Mouse (Mus musculus): ENCODE measurements around the gene Mcemp1.

Mcemp1 gene

GRCm38 (mm10) chr8:3656725-3657381, 8.7 kb upstream of the Mcemp1 start:
- Histone ChIP-seq H3K27me3 (ENCODE audit: insufficient read depth, low read length) (no peaks in the 10 kb centered on the region), H3K4me3 (replicated peaks; ENCODE audit: low read length) (no peak overlapping the region), H3K9me3 (ENCODE audit: low read length) (no peaks in the 10 kb centered on the region), H3K36me3 (ENCODE audit: insufficient read depth, low read length) (no peaks in the 10 kb centered on the region), H3K4me1 (replicated peaks; ENCODE audit: low read depth, low read length) (peaks cover 34% of the 10 kb centered on the region)
- TF ChIP-seq CTCF (conservative IDR thresholded peaks at IDR 0.05; ENCODE audit: low read length) (no peak), NANOG (IDR thresholded peaks at IDR 0.05; ENCODE audit: borderline replicate concordance, low read length) (no peak), POU5F1 (IDR thresholded peaks at IDR 0.05; ENCODE audit: borderline replicate concordance, low read length) (no peak)

- Histone ChIP-seq H3K36me3 (ENCODE audit: insufficient read depth, low read length) (no peaks in the 10 kb centered on the region), H3K4me1 (replicated peaks; ENCODE audit: low read depth, low read length) (peaks cover 31% of the 10 kb centered on the region), H3K9me3 (ENCODE audit: low read length) (no peaks in the 10 kb centered on the region), H3K4me3 (replicated peaks; ENCODE audit: low read length) (no peak overlapping the region), H3K27me3 (ENCODE audit: insufficient read depth, low read length) (0 out of 2 replicates have a peak, but pooled peaks cover 2% of the 10 kb centered on the region)
- TF ChIP-seq NANOG (IDR thresholded peaks at IDR 0.05; ENCODE audit: borderline replicate concordance, low read length), result no peak
- TF ChIP-seq POU5F1 (IDR thresholded peaks at IDR 0.05; ENCODE audit: borderline replicate concordance, low read length), result no peak
- TF ChIP-seq CTCF (conservative IDR thresholded peaks at IDR 0.05; ENCODE audit: low read length), result no peak
Measured at GRCm38 (mm10) chr8:3660889-3661288, 4.7 kb upstream of the Mcemp1 start.

DNA sequence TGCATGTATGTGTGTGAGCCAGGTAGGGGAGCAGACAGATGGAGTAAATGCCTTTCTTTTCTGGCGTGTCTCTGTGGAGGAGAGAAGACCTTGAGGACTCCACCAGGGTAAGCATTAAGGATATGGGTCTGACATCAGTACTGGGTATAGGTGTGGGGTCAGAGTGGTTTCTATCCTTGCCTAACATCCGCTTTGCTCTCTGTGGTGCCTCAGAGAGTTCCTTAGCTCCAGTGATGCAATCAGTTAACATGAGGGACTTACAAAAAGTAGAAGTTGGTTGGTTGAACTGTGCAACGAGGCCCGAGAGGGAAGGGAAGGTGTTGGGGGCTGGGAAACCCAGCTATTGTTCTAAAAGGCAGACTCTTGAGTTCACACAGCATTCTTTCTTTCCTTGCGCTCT, 1.1 kb upstream of the Mcemp1 start:
- TF ChIP-seq CTCF (conservative IDR thresholded peaks at IDR 0.05; ENCODE audit: low read length), result no peak
- no peak for TF ChIP-seq NANOG (IDR thresholded peaks at IDR 0.05; ENCODE audit: borderline replicate concordance, low read length)
- TF ChIP-seq POU5F1 (IDR thresholded peaks at IDR 0.05; ENCODE audit: borderline replicate concordance, low read length), result no peak
- Histone ChIP-seq H3K4me1 (replicated peaks; ENCODE audit: low read depth, low read length) (peaks cover 26% of the 10 kb centered on the region), H3K4me3 (replicated peaks; ENCODE audit: low read length) (no peak overlapping the region), H3K36me3 (ENCODE audit: insufficient read depth, low read length) (no peaks in the 10 kb centered on the region), H3K9me3 (ENCODE audit: low read length) (no peaks in the 10 kb centered on the region), H3K27me3 (ENCODE audit: insufficient read depth, low read length) (0 out of 2 replicates have a peak, but pooled peaks cover 2% of the 10 kb centered on the region)

DNA sequence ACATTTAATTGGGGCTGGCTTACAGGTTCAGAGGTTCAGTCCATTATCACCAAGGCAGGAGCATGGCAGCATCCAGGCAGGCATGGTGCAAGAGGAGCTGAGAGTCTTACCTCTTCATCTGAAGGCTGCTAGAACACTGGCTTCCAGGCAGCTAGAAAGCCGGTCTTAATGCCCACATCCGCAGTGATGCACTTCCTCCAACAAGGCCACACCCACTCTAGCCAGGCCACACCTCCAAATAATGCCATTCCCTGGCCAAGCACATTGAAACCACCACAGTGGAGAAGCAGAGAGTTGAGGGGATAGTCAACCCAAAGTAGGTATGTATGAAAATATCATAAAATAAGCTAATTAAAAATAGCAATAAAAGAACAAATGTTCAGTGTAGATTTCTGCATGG, 4.8 kb downstream of the Mcemp1 start:
- no peak overlapping the region; the same call in 1 of the 2 replicates for H3K4me3 ChIP-seq (replicated peaks; ENCODE audit: low read length)
- peaks cover 49% of the 10 kb centered on the region for H3K4me1 ChIP-seq (replicated peaks; ENCODE audit: low read depth, low read length)
- no peaks in the 10 kb centered on the region for H3K27me3 ChIP-seq (ENCODE audit: insufficient read depth, low read length)
- no peaks in the 10 kb centered on the region for H3K36me3 ChIP-seq (ENCODE audit: insufficient read depth, low read length)
- no peak for TF ChIP-seq NANOG (IDR thresholded peaks at IDR 0.05; ENCODE audit: borderline replicate concordance, low read length)
- TF ChIP-seq POU5F1 (IDR thresholded peaks at IDR 0.05; ENCODE audit: borderline replicate concordance, low read length), result no peak
- no peak for TF ChIP-seq CTCF (conservative IDR thresholded peaks at IDR 0.05; ENCODE audit: low read length)
- no peaks in the 10 kb centered on the region for H3K9me3 ChIP-seq (ENCODE audit: low read length)

GRCm38 (mm10) chr8:3671980-3672491, 6.5 kb downstream of the Mcemp1 start, which contains the start of gene Fcor:
Fcor (minus strand) TSS chr8:3672362.
- H3K4me1 ChIP-seq (replicated peaks; ENCODE audit: low read depth, low read length), result peaks cover 42% of the 10 kb centered on the region
- peak within 1 kb of the TSS; percentile 84 for H3K4me3 ChIP-seq (replicated peaks; ENCODE audit: low read length)
- no peaks in the 10 kb centered on the region for H3K9me3 ChIP-seq (ENCODE audit: low read length)
- H3K36me3 ChIP-seq (ENCODE audit: insufficient read depth, low read length), result no peaks in the 10 kb centered on the region
- TF ChIP-seq NANOG (IDR thresholded peaks at IDR 0.05; ENCODE audit: borderline replicate concordance, low read length) (no peak), CTCF (conservative IDR thresholded peaks at IDR 0.05; ENCODE audit: low read length) (peak; percentile 70)
- no peaks in the 10 kb centered on the region for H3K27me3 ChIP-seq (ENCODE audit: insufficient read depth, low read length)

- Histone ChIP-seq H3K36me3 (ENCODE audit: insufficient read depth, low read length) (peaks cover 9% of the 10 kb centered on the region), H3K4me1 (replicated peaks; ENCODE audit: low read depth, low read length) (peaks cover 64% of the 10 kb centered on the region), H3K4me3 (replicated peaks; ENCODE audit: low read length) (no peak overlapping the region), H3K27me3 (ENCODE audit: insufficient read depth, low read length) (peaks cover 4% of the 10 kb centered on the region; the same call in 1 of the 2 replicates), H3K9me3 (ENCODE audit: low read length) (no peaks in the 10 kb centered on the region)
- TF ChIP-seq NANOG (IDR thresholded peaks at IDR 0.05; ENCODE audit: borderline replicate concordance, low read length) (no peak), CTCF (conservative IDR thresholded peaks at IDR 0.05; ENCODE audit: low read length) (no peak), POU5F1 (IDR thresholded peaks at IDR 0.05; ENCODE audit: borderline replicate concordance, low read length) (no peak)
Measured at GRCm38 (mm10) chr8:3674671-3675070, 9.1 kb downstream of the Mcemp1 start.

- Histone ChIP-seq H3K27me3 (ENCODE audit: insufficient read depth, low read length) (peaks cover 4% of the 10 kb centered on the region; the same call in 1 of the 2 replicates), H3K4me1 (replicated peaks; ENCODE audit: low read depth, low read length) (peaks cover 53% of the 10 kb centered on the region), H3K36me3 (ENCODE audit: insufficient read depth, low read length) (peaks cover 25% of the 10 kb centered on the region), H3K4me3 (replicated peaks; ENCODE audit: low read length) (peak within 1 kb of the TSS; percentile 91), H3K9me3 (ENCODE audit: low read length) (no peaks in the 10 kb centered on the region)
- TF ChIP-seq POU5F1 (IDR thresholded peaks at IDR 0.05; ENCODE audit: borderline replicate concordance, low read length), result no peak
Measured at GRCm38 (mm10) chr8:3676131-3676992, 10.8 kb downstream of the Mcemp1 start, which contains the start of gene Trappc5. Trappc5 (plus strand) TSS chr8:3676299.

- peaks cover 28% of the 10 kb centered on the region for H3K36me3 ChIP-seq (ENCODE audit: insufficient read depth, low read length)
- H3K27me3 ChIP-seq (ENCODE audit: insufficient read depth, low read length), result peaks cover 4% of the 10 kb centered on the region; the same call in 1 of the 2 replicates
- TF ChIP-seq POU5F1 (IDR thresholded peaks at IDR 0.05; ENCODE audit: borderline replicate concordance, low read length), result no peak
- TF ChIP-seq NANOG (IDR thresholded peaks at IDR 0.05; ENCODE audit: borderline replicate concordance, low read length), result no peak
- no peak for TF ChIP-seq CTCF (conservative IDR thresholded peaks at IDR 0.05; ENCODE audit: low read length)
- H3K4me1 ChIP-seq (replicated peaks; ENCODE audit: low read depth, low read length), result peaks cover 49% of the 10 kb centered on the region
- H3K9me3 ChIP-seq (ENCODE audit: low read length), result no peaks in the 10 kb centered on the region
- peak overlapping the region; percentile 91 for H3K4me3 ChIP-seq (replicated peaks; ENCODE audit: low read length)
Measured at GRCm38 (mm10) chr8:3676993-3677579, 11.5 kb downstream of the Mcemp1 start.

All from E14TG2a.4 (cell line).